Mouse (Mus musculus) E14TG2a.4 (cell line): ENCODE results near the gene Rtn4rl1.

ENCODE experiments used
- CTCF ChIP-seq: conservative IDR thresholded peaks from 2 replicates; pipeline ENCODE4 v1.5.1; 2014; ENCODE audit warnings: low read length
- NANOG ChIP-seq: IDR thresholded peaks from 2 replicates; pipeline ENCODE4 v1.6.1; 2014; ENCODE audit warnings: borderline replicate concordance, low read length, mixed read lengths

GRCm38 (mm10) chr11:75240158-75240934, 46.8 kb downstream of the Rtn4rl1 start:
- TF ChIP-seq CTCF (no peak), NANOG (no peak)
